Mouse (Mus musculus) forebrain, embryonic 12.5 days (tissue): Measurements from ENCODE around the gene Tmub2. TPM values are rescaled to one million over a fixed set of nuclear protein-coding genes. Genes with fewer than 3 reads are reported as not detected.

Experiments
- ATAC-seq: fragments of 200-750 bp; cut with Nextera tagmentation; 2 replicates; pipeline ENCODE4 v1.8.0; 2017; ENCODE audit warnings: moderate TSS enrichment; ENCODE audit not compliant: low FRiP score
- H3K27ac ChIP-seq: fragments of 300-500 bp; sonication (generic); 2 replicates; pipeline ENCODE4 v1.5.1; 2016; ENCODE audit warnings: mild to moderate bottlenecking
- H3K27me3 ChIP-seq: fragments of 300-500 bp; sonication (generic); 2 replicates; pipeline ENCODE4 v1.6.1; 2016; ENCODE audit warnings: mild to moderate bottlenecking
- H3K36me3 ChIP-seq: fragments of 300-500 bp; sonication (generic); replicated peaks from 2 replicates; pipeline ENCODE4 v1.6.1; 2016; ENCODE audit warnings: mild to moderate bottlenecking
- H3K4me1 ChIP-seq: fragments of 300-500 bp; sonication (generic); 2 replicates; pipeline ENCODE4 v1.6.1; 2016
- H3K4me2 ChIP-seq: fragments of 300-500 bp; sonication (generic); 2 replicates; pipeline ENCODE4 v1.6.1; 2016; ENCODE audit warnings: mild to moderate bottlenecking, moderate library complexity
- H3K4me3 ChIP-seq: fragments of 300-500 bp; sonication (generic); replicated peaks from 2 replicates; pipeline ENCODE4 v1.5.1; 2016; ENCODE audit warnings: mild to moderate bottlenecking
- H3K9ac ChIP-seq: fragments of 300-500 bp; sonication (generic); 2 replicates; pipeline ENCODE4 v1.6.1; 2016; ENCODE audit warnings: mild to moderate bottlenecking
- H3K9me3 ChIP-seq: fragments of 300-500 bp; sonication (generic); 2 replicates; pipeline ENCODE4 v1.6.1; 2016
- WGBS: fragments of 180-500 bp; shearing (Covaris S2); methylation state at CpG from one replicate; pipeline ENCODE4 v1.1.7; 2016; 5-methylcytosine and 5-hydroxymethylcytosine counted together
- polyA plus RNA-seq: library from polyadenylated mRNA; unstranded; fragments of >200 nt; fragmentation: Nextera tagmentation; extraction: Ambion mirVana; gene quantifications from 2 replicates; pipeline ENCODE4 v1.2.1, GENCODE M21; 2016

The Tmub2 gene
- polyA plus RNA-seq, result 53.9 and 55.9 TPM in 2 replicates

DNA sequence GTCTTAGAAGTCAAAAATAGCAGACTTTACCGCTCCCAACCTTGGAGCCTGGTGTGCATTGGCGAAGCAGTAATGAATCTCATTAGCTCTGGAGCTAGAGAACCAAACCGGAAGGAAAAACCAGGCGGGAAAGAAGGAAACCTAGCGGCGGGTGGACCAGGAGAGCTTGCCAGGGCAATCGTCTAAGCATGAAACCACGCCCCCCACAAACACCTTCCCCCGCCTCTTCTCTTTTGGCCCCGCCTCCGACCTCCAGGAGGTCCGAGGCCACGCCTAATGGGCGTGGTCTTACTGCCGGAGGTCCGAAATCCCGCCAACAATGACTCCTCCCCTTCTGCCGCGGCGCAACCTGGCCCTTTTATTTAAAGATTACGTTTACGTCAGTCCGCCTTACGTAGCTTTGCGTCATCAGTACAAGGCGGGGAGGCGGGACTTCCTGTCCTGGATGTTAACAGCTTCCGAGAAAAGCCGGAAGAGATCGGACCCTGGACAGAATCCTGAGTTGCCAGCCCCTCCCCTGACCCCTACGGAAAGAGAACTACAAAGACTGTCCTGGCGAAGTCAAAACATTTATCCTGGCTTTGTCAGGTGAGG, at the start of gene Tmub2:
TSS of gene Tmub2 (plus strand) at position 431 of the 594 bp plus-strand sequence.
- peak; percentile 92 for ATAC-seq
- Histone ChIP-seq H3K36me3 (peaks cover 25% of the 10 kb centered on the region), H3K4me1 (peaks cover 15% of the 10 kb centered on the region), H3K27me3 (no peaks in the 10 kb centered on the region), H3K27ac (peak within 1 kb of the TSS; percentile 76), H3K9ac (peak within 1 kb of the TSS; percentile 80), H3K9me3 (no peaks in the 10 kb centered on the region), H3K4me2 (peak within 1 kb of the TSS; percentile 73), H3K4me3 (peak within 1 kb of the TSS; percentile 68)
- WGBS, result under 1% methylated on average over 32 of the region's 32 CpGs

DNA sequence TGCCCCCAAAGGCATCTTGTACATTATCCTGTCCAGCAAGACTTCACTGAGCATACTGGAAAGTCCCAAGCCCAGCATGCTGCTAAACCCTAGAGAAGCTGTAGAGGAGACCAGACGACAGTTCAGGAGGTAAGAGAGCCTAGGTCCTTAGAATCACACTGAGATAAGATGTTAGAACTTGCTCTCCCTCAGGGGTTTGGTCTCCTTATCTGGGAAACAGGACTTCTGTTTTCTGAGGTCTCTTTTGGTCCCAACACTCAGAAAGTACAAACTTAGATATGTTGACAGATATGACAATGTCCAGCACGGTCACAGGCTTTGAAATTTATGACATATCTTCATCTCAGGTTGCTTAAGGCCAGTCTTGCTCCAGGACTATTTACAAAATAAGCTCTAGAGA, 48.7 kb upstream of the Tmub2 start:
- H3K27me3 ChIP-seq, result 0 out of 2 replicates have a peak, but pooled peaks cover 3% of the 10 kb centered on the region
- H3K9me3 ChIP-seq, result no peaks in the 10 kb centered on the region
- no peak overlapping the region for H3K4me3 ChIP-seq
- no peak for ATAC-seq
- no peaks in the 10 kb centered on the region for H3K36me3 ChIP-seq
- no peak overlapping the region for H3K9ac ChIP-seq
- peaks cover 6% of the 10 kb centered on the region for H3K4me1 ChIP-seq
- 82% methylated on average over 2 of the region's 2 CpGs for whole genome bisulfite sequencing
- no peak overlapping the region for H3K4me2 ChIP-seq
- no peak overlapping the region for H3K27ac ChIP-seq

DNA sequence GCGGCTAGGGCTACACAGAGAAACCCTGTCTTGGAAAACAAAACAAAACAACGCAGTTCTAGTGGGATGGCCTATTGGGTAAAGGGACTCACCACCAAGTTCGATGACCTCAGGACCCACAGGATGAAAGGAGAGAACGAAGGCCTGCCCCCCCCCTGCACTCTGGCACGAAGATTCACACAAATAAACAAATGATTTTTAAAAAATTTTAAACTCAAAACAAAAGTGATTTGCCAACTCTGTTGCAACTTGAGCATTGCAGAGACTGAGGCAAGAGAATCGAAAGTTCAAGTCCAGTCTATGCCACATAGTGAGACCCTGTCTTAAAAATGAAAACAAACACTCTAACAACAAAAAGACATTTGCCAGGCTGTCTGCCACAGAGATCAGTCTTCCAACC, 44.1 kb upstream of the Tmub2 start:
- H3K27me3 ChIP-seq, result 0 out of 2 replicates have a peak, but pooled peaks cover 3% of the 10 kb centered on the region
- H3K36me3 ChIP-seq, result no peaks in the 10 kb centered on the region
- H3K4me2 ChIP-seq, result no peak overlapping the region
- H3K4me3 ChIP-seq, result no peak overlapping the region
- no peaks in the 10 kb centered on the region for H3K9me3 ChIP-seq
- ATAC-seq, result no peak
- peaks cover 19% of the 10 kb centered on the region for H3K4me1 ChIP-seq
- no peak overlapping the region for H3K27ac ChIP-seq
- WGBS, result 86% methylated on average over 6 of the region's 6 CpGs
- no peak overlapping the region for H3K9ac ChIP-seq

DNA sequence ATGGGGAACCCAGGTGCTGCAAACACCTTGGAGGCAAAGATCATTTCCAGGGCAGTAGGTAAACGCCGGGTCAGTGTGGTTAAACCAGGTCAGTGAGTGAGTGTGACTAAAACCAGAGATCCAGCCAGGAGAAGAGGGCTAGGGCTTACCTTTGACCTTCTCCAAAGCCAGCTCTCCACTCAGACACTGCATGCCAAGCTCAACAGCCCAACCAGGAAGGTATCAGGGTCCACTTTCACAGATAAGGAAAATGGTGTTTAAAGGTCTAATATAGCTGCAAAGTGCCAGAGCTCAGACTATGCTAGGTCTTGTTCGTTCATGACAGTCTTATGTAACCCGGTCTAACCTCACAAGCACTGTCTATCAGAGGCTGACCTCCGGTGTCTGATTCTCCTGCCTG, 43.5 kb upstream of the Tmub2 start:
- H3K9me3 ChIP-seq, result no peaks in the 10 kb centered on the region
- WGBS, result 87% methylated on average over 5 of the region's 5 CpGs
- H3K4me3 ChIP-seq, result no peak overlapping the region
- no peaks in the 10 kb centered on the region for H3K36me3 ChIP-seq
- no peaks in the 10 kb centered on the region for H3K27me3 ChIP-seq
- H3K9ac ChIP-seq, result no peak overlapping the region
- H3K27ac ChIP-seq, result no peak overlapping the region
- peaks cover 22% of the 10 kb centered on the region for H3K4me1 ChIP-seq
- H3K4me2 ChIP-seq, result no peak overlapping the region
- no peak for ATAC-seq

DNA sequence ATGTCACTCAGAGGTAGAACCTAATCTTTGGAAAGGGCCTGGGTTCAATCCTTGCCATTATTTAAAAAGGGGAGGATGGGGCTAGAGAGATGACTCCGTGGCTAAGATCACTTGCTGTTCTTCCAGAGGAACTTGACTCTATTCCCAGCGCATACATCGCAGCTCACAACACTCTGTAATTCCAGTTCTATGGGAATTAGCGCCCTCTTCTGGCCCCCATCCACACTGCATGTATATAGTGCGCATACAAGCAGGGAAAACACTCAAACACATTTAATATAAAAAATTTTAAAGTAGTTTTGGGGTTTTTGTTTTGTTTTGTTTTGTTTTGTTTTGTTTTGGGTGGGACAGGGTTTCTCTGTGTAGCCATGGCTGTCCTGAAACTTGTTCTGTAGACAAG, 42.9 kb upstream of the Tmub2 start:
- Histone ChIP-seq H3K9me3 (no peaks in the 10 kb centered on the region), H3K4me3 (no peak overlapping the region), H3K27ac (no peak overlapping the region), H3K4me2 (no peak overlapping the region), H3K9ac (no peak overlapping the region), H3K4me1 (peaks cover 19% of the 10 kb centered on the region), H3K27me3 (no peaks in the 10 kb centered on the region), H3K36me3 (no peaks in the 10 kb centered on the region)
- no peak for ATAC-seq
- WGBS, result 51% methylated on average over 5 of the region's 5 CpGs

DNA sequence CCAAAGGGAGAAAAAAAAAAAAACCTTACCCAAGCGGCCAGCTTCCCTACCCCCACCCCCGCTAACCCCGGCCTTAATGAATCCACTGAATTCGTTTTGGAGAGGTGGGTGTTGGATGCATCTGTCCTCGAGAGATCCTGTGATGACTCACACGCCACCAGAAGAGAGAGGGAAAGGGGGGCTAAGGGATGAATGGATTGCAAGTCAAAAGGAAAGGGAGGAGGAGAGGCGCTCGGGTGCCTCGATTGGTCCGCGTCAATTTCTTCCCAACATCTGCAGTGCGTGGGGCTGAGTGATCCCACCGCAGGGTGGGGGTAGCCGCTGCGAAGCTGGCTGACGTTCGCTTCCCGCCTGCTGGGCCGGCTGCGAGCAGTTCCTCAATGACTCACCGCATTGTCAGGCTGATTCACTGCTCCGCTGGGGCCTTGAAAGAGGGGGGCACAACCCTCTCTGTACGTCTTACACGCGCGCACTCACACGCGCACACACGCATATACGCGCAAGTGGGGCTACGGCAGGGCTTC, 39.7 kb upstream of the Tmub2 start:
- no peaks in the 10 kb centered on the region for H3K9me3 ChIP-seq
- H3K27me3 ChIP-seq, result no peaks in the 10 kb centered on the region
- peaks cover 30% of the 10 kb centered on the region for H3K4me1 ChIP-seq
- WGBS, result 1% methylated on average over 32 of the region's 32 CpGs
- peak overlapping the region; percentile 57 for H3K9ac ChIP-seq
- H3K4me3 ChIP-seq, result peak overlapping the region; percentile 40
- ATAC-seq, result peak; percentile 66
- H3K36me3 ChIP-seq, result no peaks in the 10 kb centered on the region
- peak overlapping the region; percentile 77 for H3K4me2 ChIP-seq
- H3K27ac ChIP-seq, result peak overlapping the region; percentile 69; the same call in 1 of the 2 replicates

DNA sequence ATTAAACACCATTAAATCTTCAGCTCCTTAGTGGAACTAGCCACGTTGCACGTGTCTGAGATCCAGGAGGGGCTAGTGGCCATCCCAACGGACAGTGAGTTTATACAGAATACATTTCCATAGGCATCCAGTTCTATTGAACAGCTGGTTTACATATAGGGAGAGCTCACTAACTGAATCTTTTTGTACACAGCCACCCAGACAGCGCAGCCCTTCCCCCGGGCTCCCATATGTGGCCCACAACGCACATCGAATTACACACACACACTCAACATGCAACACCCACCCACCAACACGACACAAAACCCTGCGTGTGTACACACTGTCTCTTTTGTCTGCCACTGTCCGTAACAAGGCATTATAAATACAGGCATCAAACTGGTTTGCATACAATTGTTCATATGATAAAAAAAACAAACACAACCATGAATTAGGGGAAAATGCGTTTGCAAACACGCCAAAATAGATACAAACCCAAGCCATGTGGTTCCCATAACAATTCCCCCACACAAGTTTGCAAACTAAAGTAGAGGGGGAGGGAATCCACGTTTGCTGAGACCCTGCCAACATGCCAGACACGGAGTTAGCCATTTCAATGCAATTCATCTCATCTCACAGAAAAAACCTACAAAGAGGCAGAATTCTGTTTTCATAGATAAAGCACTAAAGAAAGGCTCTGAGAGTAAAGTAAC, 39.0 kb upstream of the Tmub2 start:
- 56% methylated on average over 14 of the region's 14 CpGs for WGBS
- ATAC-seq, result 0 out of 2 replicates have a peak, but pooled peaks have one; percentile 24
- Histone ChIP-seq H3K4me3 (peak overlapping the region; percentile 40), H3K9me3 (no peaks in the 10 kb centered on the region), H3K27ac (0 out of 2 replicates have a peak overlapping the region, but pooled peaks have one; percentile 69), H3K4me2 (peak overlapping the region; percentile 77), H3K9ac (peak overlapping the region; percentile 57), H3K36me3 (no peaks in the 10 kb centered on the region), H3K4me1 (peaks cover 30% of the 10 kb centered on the region), H3K27me3 (no peaks in the 10 kb centered on the region)

DNA sequence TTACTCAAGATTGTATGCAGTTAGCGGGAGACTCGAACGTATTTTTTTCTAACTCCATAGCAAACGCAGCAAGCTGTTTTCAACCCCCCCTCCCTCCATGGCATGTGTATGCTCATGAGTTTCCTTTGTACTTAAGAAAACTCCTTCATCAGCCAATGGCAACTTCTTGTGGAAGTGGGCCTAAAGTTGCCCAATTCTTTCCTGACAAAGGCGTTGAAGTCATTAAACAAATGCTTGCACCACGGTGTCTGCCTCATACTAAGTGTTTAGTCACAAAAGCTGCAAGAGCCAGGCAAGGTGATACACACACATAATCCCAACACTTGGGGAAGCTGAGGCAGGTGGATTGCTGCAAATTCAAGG, 38.5 kb upstream of the Tmub2 start:
- Histone ChIP-seq H3K9me3 (no peaks in the 10 kb centered on the region), H3K4me3 (no peak overlapping the region), H3K36me3 (peaks cover 5% of the 10 kb centered on the region), H3K4me2 (no peak overlapping the region), H3K27me3 (no peaks in the 10 kb centered on the region), H3K27ac (no peak overlapping the region), H3K9ac (no peak overlapping the region), H3K4me1 (peaks cover 30% of the 10 kb centered on the region)
- ATAC-seq, result no peak
- 83% methylated on average over 6 of the region's 6 CpGs for WGBS

DNA sequence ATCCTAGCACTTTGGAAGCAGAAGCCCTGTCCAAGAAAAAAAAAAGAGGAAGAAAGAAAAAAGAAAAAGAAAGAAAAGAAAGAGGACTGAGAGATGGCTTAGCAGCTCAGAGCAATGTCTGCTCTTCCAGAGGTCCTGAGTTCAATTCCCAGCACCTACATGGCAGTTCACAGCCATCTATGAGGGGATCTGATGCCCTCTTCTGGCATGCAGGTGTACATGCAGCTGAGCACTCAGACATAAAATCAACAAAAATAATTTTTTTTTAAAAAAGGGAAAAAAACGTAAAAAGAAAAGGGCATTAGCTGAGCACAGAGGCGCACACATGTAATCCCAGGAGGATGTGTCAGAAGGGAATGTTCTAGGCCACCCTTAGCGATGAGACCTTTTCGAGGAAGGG, 37.9 kb upstream of the Tmub2 start:
- H3K9ac ChIP-seq, result no peak overlapping the region
- H3K4me1 ChIP-seq, result peaks cover 30% of the 10 kb centered on the region
- H3K4me2 ChIP-seq, result no peak overlapping the region
- no peak overlapping the region for H3K4me3 ChIP-seq
- no peak overlapping the region for H3K27ac ChIP-seq
- H3K36me3 ChIP-seq, result peaks cover 10% of the 10 kb centered on the region
- H3K9me3 ChIP-seq, result no peaks in the 10 kb centered on the region
- no peaks in the 10 kb centered on the region for H3K27me3 ChIP-seq
- no peak for ATAC-seq
- 84% methylated on average over 4 of the region's 4 CpGs for WGBS

DNA sequence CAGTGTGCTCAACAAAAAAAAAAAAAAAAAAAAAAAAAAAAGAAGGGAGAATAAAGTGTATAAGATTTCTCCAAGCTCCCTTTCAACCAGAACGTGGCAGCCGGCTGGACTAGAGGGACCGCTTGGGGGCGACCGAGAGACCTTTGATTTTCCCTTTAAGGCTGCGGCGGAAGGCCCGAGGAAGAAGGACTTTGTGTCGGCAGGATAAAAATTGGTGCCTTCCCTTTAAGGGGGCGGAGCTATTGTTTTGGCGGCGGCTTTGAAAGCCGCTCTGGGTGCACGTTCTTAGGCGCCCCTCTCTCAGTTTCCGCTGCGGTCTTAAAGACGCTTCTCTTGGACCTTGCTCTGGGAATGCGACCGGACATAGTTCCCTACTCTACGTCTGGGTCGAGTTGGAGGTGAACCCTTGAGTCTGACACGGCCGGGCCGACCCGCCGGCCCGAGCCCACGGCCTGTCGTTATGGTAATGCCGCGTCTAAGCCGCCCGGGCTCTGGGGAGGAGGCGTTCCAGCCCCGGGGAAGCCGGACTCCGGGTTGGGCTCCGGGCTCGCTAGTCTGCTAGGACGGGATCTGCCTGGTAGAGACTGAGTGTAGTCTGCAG, 36.0 kb upstream of the Tmub2 start, which contains the start of gene BC030867:
TSS of gene BC030867 (plus strand) at position 253 of the 601 bp plus-strand sequence.
- peak within 1 kb of the TSS; percentile 27 for H3K27ac ChIP-seq
- peak; percentile 65 for ATAC-seq
- no peaks in the 10 kb centered on the region for H3K9me3 ChIP-seq
- no peaks in the 10 kb centered on the region for H3K27me3 ChIP-seq
- peak within 1 kb of the TSS; percentile 80 for H3K9ac ChIP-seq
- peaks cover 14% of the 10 kb centered on the region for H3K36me3 ChIP-seq
- peak within 1 kb of the TSS; percentile 57 for H3K4me3 ChIP-seq
- under 1% methylated on average over 41 of the region's 41 CpGs for whole genome bisulfite sequencing
- peak within 1 kb of the TSS; percentile 68 for H3K4me2 ChIP-seq
- peaks cover 30% of the 10 kb centered on the region for H3K4me1 ChIP-seq

DNA sequence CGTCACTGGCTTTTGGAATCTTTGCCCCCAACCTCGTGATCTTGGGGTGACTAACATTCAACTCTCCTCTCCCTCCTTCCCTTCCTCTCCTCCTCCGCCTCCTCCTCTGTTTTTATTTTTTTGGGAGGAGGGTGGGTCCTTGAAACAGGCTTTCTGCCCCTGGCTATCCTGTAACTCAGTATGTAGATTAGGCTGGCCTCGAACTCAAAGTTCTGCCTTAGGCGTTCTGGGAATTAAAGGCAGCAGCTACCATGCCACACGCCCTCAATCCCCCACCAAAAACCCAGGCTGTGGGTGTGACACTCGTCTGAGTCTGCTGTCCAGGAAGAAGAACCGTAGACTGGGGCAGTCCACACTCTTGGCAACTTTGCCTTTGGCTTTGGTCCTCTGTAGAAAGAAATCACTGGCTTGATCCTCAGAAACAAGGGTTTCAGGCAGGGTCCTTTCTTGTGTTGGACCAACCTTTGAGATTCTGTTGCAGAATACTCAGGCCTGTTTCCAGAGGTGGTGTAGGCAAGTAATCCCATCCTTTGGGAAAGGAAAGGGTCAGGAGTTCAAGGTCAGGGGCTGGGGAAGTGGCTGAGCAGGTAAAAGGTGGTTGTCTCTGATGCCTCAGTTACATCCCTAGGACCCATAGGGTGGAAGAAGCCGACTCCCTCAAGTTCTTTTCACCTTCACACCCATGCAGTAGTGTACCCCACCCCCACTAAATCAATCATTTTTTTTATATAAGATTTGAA, 35.2 kb upstream of the Tmub2 start:
- H3K9me3 ChIP-seq, result no peaks in the 10 kb centered on the region
- H3K36me3 ChIP-seq, result peaks cover 19% of the 10 kb centered on the region
- peak overlapping the region; percentile 80 for H3K9ac ChIP-seq
- peak overlapping the region; percentile 57 for H3K4me3 ChIP-seq
- WGBS, result 10% methylated on average over 9 of the region's 9 CpGs
- H3K27ac ChIP-seq, result peak overlapping the region; percentile 27; the same call in 1 of the 2 replicates
- peak overlapping the region; percentile 68 for H3K4me2 ChIP-seq
- no peaks in the 10 kb centered on the region for H3K27me3 ChIP-seq
- no peak for ATAC-seq
- H3K4me1 ChIP-seq, result peaks cover 27% of the 10 kb centered on the region

DNA sequence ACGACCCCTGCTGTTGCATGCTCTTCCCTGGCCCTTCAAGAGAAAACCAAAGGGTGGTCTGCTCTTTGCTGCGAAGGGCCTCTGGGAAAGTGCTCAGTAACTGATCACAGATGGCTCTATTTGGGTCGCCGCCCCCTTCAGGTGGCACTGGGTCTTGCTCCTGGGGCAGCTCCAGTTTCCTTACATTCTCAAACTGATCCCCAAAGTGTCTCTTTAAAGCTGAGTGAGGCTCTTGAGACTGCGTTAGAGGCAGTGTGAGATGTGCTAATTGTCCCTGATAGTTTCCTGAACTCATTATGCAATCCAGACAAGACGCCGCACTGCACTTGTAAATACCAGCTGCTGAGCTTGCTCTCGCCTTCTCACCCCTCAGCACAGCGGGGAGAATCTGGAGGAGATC, 27.2 kb upstream of the Tmub2 start:
- Histone ChIP-seq H3K4me2 (no peak overlapping the region), H3K27me3 (no peaks in the 10 kb centered on the region), H3K9ac (no peak overlapping the region), H3K9me3 (no peaks in the 10 kb centered on the region), H3K4me3 (no peak overlapping the region), H3K36me3 (peaks cover 51% of the 10 kb centered on the region), H3K27ac (peak overlapping the region; percentile 38), H3K4me1 (peaks cover 14% of the 10 kb centered on the region)
- no peak for ATAC-seq
- WGBS, result 25% methylated on average over 9 of the region's 9 CpGs
